9 mouse cellular contexts compared by ENCODE assay signal in genomic region chr17:66451143-66451542, GRCm38 (mm10). TPM values are rescaled to one million over a fixed set of nuclear protein-coding genes. Genes with fewer than 3 reads are reported as not detected.
DNase-seq lines count a peak whose midpoint lies in the region; ATAC-seq lines count a peak whose summit lies in the region.
"Had no signal": no experiment of that assay in that cellular context is flagged by ENCODE, and none has a peak within 500 bp of the region (broad histone marks: within the 10 kb centered on the region; RNA-seq: fewer than 3 reads in every experiment).

No protein-coding gene starts in this region.

- H3K4me2 ChIP-seq in hindbrain, embryonic 13.5 days: peak overlapping the region; percentile 92

- under 1% methylated on average over 11 of the region's 11 CpGs for WGBS in hindbrain, embryonic 13.5 days

- no peak overlapping the region for H3K27ac ChIP-seq in hindbrain, embryonic 13.5 days
- H3K27ac ChIP-seq: liver, embryonic 15.5 days had no signal

- H3K4me3 ChIP-seq in hindbrain, embryonic 13.5 days: 0 out of 2 replicates have a peak overlapping the region, but pooled peaks have one; percentile 96
- H3K4me3 ChIP-seq: liver, embryonic 15.5 days had no signal

- ATAC-seq in hindbrain, embryonic 13.5 days (ENCODE audit: low FRiP score): no peak

- no peaks in the 10 kb centered on the region for H3K36me3 ChIP-seq in hindbrain, embryonic 13.5 days
- H3K36me3 ChIP-seq: liver, embryonic 15.5 days had no signal

- no peak overlapping the region for H3K9ac ChIP-seq in hindbrain, embryonic 13.5 days
- H3K9ac ChIP-seq: liver, embryonic 15.5 days had no signal

- H3K4me1 ChIP-seq in hindbrain, embryonic 13.5 days (replicated peaks): peaks cover 39% of the 10 kb centered on the region

- DNase-seq in T-cell, adult 2 months (ENCODE audit: low spot score): peak; percentile 31
- peak; percentile 98 to 99 for DNase-seq in cerebellum, postnatal 14 days
- DNase-seq in frontal cortex, postnatal 36 days (ENCODE audit: low spot score in 2 of 2): peak; percentile 91
- DNase-seq in layer of hippocampus, postnatal 10 days (ENCODE audit: low spot score in 2 of 2): peak; percentile 91 to 92
- DNase-seq in lung, postnatal 25 days (ENCODE audit: low spot score): peak; percentile 90
- peak; percentile 83 for DNase-seq in retina, postnatal 7 days (ENCODE audit: low read depth, low spot score)
- peak; percentile 64 for DNase-seq in urinary bladder, postnatal 10 days (ENCODE audit: low spot score)

- no peaks in the 10 kb centered on the region for H3K27me3 ChIP-seq in hindbrain, embryonic 13.5 days

- no peaks in the 10 kb centered on the region for H3K9me3 ChIP-seq in hindbrain, embryonic 13.5 days
- H3K9me3 ChIP-seq: liver, embryonic 15.5 days had no signal

RNA-seq across cellular contexts. Expression of gene Mtcl1, which starts 1.6 kb away (rescaled TPM):
- polyA plus RNA-seq in hindbrain, embryonic 13.5 days (2015; fragmentation: Nextera tagmentation; extraction: Ambion mirVana): 50.9 TPM in 2 replicates
- total RNA-seq in layer of hippocampus, postnatal 10 days (2021): 10 to 100 TPM; 30.0 to 41.4 TPM

Comparison
In these comparisons a context has a peak if more than half of its experiments do, and no peak if none do; other contexts are left out.
1. DNase-seq: peak in every context shown above with its lines; median percentile 98 in cerebellum, postnatal 14 days; 92 in layer of hippocampus, postnatal 10 days; 91 in frontal cortex, postnatal 36 days; 90 in lung, postnatal 25 days; 83 in retina, postnatal 7 days; 64 in urinary bladder, postnatal 10 days; 31 in T-cell, adult 2 months.